ENCODE assay signal across 19 mouse cellular contexts in the genomic region with DNA sequence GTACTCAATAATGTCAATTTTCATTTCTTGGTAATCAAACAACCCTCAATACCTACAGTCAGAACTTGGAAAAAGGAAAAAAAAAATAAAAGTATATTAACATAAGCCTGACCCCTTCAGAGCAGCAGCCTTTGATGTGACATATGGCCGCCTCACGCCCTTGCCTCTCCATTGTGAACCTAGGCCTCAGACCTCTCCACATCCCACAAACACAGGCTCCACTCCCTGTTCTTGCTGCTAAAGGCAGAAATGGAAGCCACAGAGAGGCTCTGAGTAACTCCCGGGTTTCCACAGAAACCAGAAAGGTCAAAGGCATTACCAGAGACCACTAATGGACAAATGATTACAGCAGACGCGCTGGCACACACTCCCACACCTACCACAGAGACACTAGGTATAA.
DNase-seq lines count a peak whose midpoint lies in the region; ATAC-seq and TF ChIP-seq lines count a peak whose summit lies in the region.
"Had no signal": no experiment of that assay in that cellular context is flagged by ENCODE, and none has a peak within 500 bp of the region (broad histone marks: within the 10 kb centered on the region; RNA-seq: fewer than 3 reads in every experiment).

No protein-coding gene starts in this region.

- no peaks in the 10 kb centered on the region for H3K27me3 ChIP-seq in heart, postnatal 0 days (ENCODE audit: control insufficient read depth, insufficient read depth, low read length)
- H3K27me3 ChIP-seq in kidney, postnatal 0 days (ENCODE audit: insufficient read depth, low read length): no peaks in the 10 kb centered on the region
- H3K27me3 ChIP-seq in limb, embryonic 15.5 days: no peaks in the 10 kb centered on the region
- H3K27me3 ChIP-seq: liver, embryonic 13.5 days; lung, embryonic 15.5 days; neural tube, embryonic 13.5 days had no signal

- no peak for TF ChIP-seq CTCF in heart, postnatal 0 days (IDR thresholded peaks at IDR 0.05; ENCODE audit: low read depth)
- TF ChIP-seq CTCF in kidney, postnatal 0 days (IDR thresholded peaks at IDR 0.05; ENCODE audit: low read depth): no peak

- no peak overlapping the region for H3K4me3 ChIP-seq in heart, postnatal 0 days (ENCODE audit: low read depth, low read length)
- H3K4me3 ChIP-seq in kidney, postnatal 0 days (replicated peaks; ENCODE audit: low read depth, low read length): no peak overlapping the region
- H3K4me3 ChIP-seq in limb, embryonic 15.5 days: no peak overlapping the region
- H3K4me3 ChIP-seq: gastrocnemius, adult 2 months; layer of hippocampus, adult 2 months; liver, embryonic 13.5 days; lung, embryonic 15.5 days; neural tube, embryonic 13.5 days had no signal

- H3K36me3 ChIP-seq in heart, postnatal 0 days (replicated peaks; ENCODE audit: control insufficient read depth, insufficient read depth, low read length): peaks cover 1% of the 10 kb centered on the region; the same call in 1 of the 2 replicates
- no peaks in the 10 kb centered on the region for H3K36me3 ChIP-seq in kidney, postnatal 0 days (ENCODE audit: insufficient read depth, low read length)
- no peaks in the 10 kb centered on the region; the same call in 1 of the 2 replicates for H3K36me3 ChIP-seq in limb, embryonic 15.5 days
- H3K36me3 ChIP-seq: G1E; neural tube, embryonic 13.5 days had no signal

- no peak overlapping the region for H3K4me2 ChIP-seq in heart, postnatal 0 days (ENCODE audit: low read depth, low read length)
- no peak overlapping the region for H3K4me2 ChIP-seq in kidney, postnatal 0 days (ENCODE audit: low read length)
- H3K4me2 ChIP-seq in limb, embryonic 15.5 days: no peak overlapping the region
- H3K4me2 ChIP-seq: liver, embryonic 13.5 days; lung, embryonic 15.5 days; neural tube, embryonic 13.5 days had no signal

- no peak for ATAC-seq in heart, postnatal 0 days (ENCODE audit: insufficient read depth, low read depth)
- no peak; the same call in 1 of the 2 replicates for ATAC-seq in kidney, postnatal 0 days (replicated peaks; ENCODE audit: low FRiP score, low read depth)
- ATAC-seq in limb, embryonic 15.5 days (ENCODE audit: insufficient number of reproducible peaks, low FRiP score, low TSS enrichment, low read depth): no peak
- ATAC-seq: CD4-positive, CD25-positive, alpha-beta regulatory T cell, adult 4 months; forebrain, embryonic 16.5 days had no signal

- peak; percentile 20 for DNase-seq in embryo, embryonic 10 days (ENCODE audit: low spot score)
- no peak for DNase-seq in embryo, embryonic 9.5 days (ENCODE audit: extremely low spot score)
- no peak for DNase-seq in heart, postnatal 0 days (ENCODE audit: low spot score)
- DNase-seq in heart, postnatal 14 days: no peak
- peak; percentile 63 for DNase-seq in kidney, postnatal 0 days (ENCODE audit: low spot score)
- no peak for DNase-seq in kidney, postnatal 25 days
- no peak for DNase-seq in ovary, postnatal 14 days (ENCODE audit: low spot score)
- DNase-seq: cerebellum, adult 9-10 months; gastrocnemius, adult 2 months; kidney, adult 18-20 months; liver, embryonic 13.5 days had no signal

- TF ChIP-seq EP300 in heart, postnatal 0 days (IDR thresholded peaks at IDR 0.05; ENCODE audit: low read depth): no peak

- WGBS in heart, postnatal 0 days: 76% methylated on average over 5 of the region's 5 CpGs
- 46% methylated on average over 5 of the region's 5 CpGs for WGBS in kidney, postnatal 0 days
- WGBS in limb, embryonic 15.5 days: 65% methylated on average over 5 of the region's 5 CpGs

- H3K9me3 ChIP-seq in heart, postnatal 0 days (replicated peaks; ENCODE audit: control insufficient read depth, low read length): no peaks in the 10 kb centered on the region
- no peaks in the 10 kb centered on the region for H3K9me3 ChIP-seq in kidney, postnatal 0 days (replicated peaks; ENCODE audit: low read length)
- no peaks in the 10 kb centered on the region for H3K9me3 ChIP-seq in limb, embryonic 15.5 days
- H3K9me3 ChIP-seq: G1E; liver, embryonic 13.5 days; lung, embryonic 15.5 days; neural tube, embryonic 13.5 days had no signal

- H3K27ac ChIP-seq in heart, postnatal 0 days (ENCODE audit: low read depth): 0 out of 2 replicates have a peak overlapping the region, but pooled peaks have one; percentile 38
- 0 out of 2 replicates have a peak overlapping the region, but pooled peaks have one; percentile 36 for H3K27ac ChIP-seq in kidney, postnatal 0 days
- H3K27ac ChIP-seq in limb, embryonic 15.5 days: 0 out of 2 replicates have a peak overlapping the region, but pooled peaks have one; percentile 24
- H3K27ac ChIP-seq: gastrocnemius, adult 2 months; layer of hippocampus, adult 2 months; liver, embryonic 13.5 days; macrophage had no signal

- no peak overlapping the region for H3K9ac ChIP-seq in heart, postnatal 0 days (replicated peaks; ENCODE audit: low read depth, low read length)
- no peak overlapping the region for H3K9ac ChIP-seq in kidney, postnatal 0 days (ENCODE audit: low read depth, low read length)
- H3K9ac ChIP-seq in limb, embryonic 15.5 days: no peak overlapping the region
- H3K9ac ChIP-seq: liver, embryonic 13.5 days; lung, embryonic 15.5 days; neural tube, embryonic 13.5 days had no signal

- 0 out of 2 replicates have a peak, but pooled peaks cover 13% of the 10 kb centered on the region for H3K4me1 ChIP-seq in heart, postnatal 0 days (ENCODE audit: control insufficient read depth, insufficient read depth)
- peaks cover 4% of the 10 kb centered on the region; the same call in 1 of the 2 replicates for H3K4me1 ChIP-seq in kidney, postnatal 0 days (replicated peaks; ENCODE audit: insufficient read depth, low read length)
- H3K4me1 ChIP-seq in limb, embryonic 15.5 days: 0 out of 2 replicates have a peak, but pooled peaks cover 3% of the 10 kb centered on the region

- intact Hi-C loops in heart, postnatal 14 days (cut with DNase I): loop anchor here (10.0 kb wide), 1 partner anchor 114 kb away; a partner anchor contains a TSS

Comparison
In these comparisons a context has a peak if more than half of its experiments do, and no peak if none do; other contexts are left out.
1. DNase-seq: peak in embryo, embryonic 10 days (single experiment) and kidney, postnatal 0 days (single experiment); none in embryo, embryonic 9.5 days (single experiment), heart, postnatal 0 days (single experiment), heart, postnatal 14 days (0 of 2), kidney, postnatal 25 days (0 of 2) and ovary, postnatal 14 days (single experiment).
2. Peak in every context shown above with its lines, with median percentiles within 50 percentile points of each other: H3K27ac ChIP-seq.